Mouse (Mus musculus) kidney, adult 2 months (tissue): ENCODE measurements around the gene D630045J12Rik.

Experiments
- CTCF ChIP-seq: fragments of 200-500 bp; conservative IDR thresholded peaks from 2 replicates; pipeline ENCODE4 v1.5.1; 2011; ENCODE audit warnings: low read depth, mild to moderate bottlenecking, control low read depth, low read length, moderate library complexity, mixed read lengths; ENCODE audit not compliant: insufficient read depth, insufficient read length
- POLR2A ChIP-seq: fragments of 200-500 bp; IDR thresholded peaks from one replicate; pipeline ENCODE4 v1.6.1; 2011; ENCODE audit warnings: low read depth, low read length, control low read depth

DNA sequence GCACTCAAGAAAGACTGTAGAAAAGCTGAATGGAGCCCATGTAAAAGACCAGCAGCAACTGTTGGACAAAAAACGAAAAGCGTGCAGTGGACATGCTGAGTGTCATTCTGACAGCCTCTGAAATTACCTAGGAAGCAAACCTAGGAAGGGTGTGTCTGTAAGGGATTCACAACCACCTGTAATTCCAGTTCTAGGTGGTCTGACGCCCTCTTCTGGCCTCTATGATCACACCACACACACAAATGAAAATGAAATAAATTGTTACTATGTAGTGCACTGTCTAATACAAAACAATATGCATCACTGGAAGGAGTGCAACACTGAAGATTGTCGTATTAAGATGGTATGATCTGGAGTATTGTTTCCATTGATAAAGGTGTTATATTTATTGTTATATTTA, 8.1 kb upstream of the D630045J12Rik start:
- TF ChIP-seq CTCF, result no peak; the same call in 1 of the 2 replicates
- no peak for TF ChIP-seq POLR2A
